Mouse (Mus musculus): ENCODE data around the gene Wdfy2.
"Not testable (repeated sequence)": the region's sequence is repeated elsewhere in the genome, so short reads cannot be mapped to it uniquely, and the experiment has no call there.

Gene Wdfy2

GRCm38 (mm10) chr14:62833036-62833435 is 4.4 kb upstream of the Wdfy2 start:
- no peaks in the 10 kb centered on the region for H3K27me3 ChIP-seq (ENCODE audit: control insufficient read depth, insufficient read depth, low read length, poor library complexity, severe bottlenecking)
- no peaks in the 10 kb centered on the region for H3K36me3 ChIP-seq (ENCODE audit: control insufficient read depth, insufficient read depth, low read length, poor library complexity, severe bottlenecking)
- DNase-seq (ENCODE audit: low read depth, low spot score): no peak

- no peak for DNase-seq (ENCODE audit: low read depth, low spot score)
- H3K36me3 ChIP-seq (ENCODE audit: control insufficient read depth, insufficient read depth, low read length, poor library complexity, severe bottlenecking): no peaks in the 10 kb centered on the region
- H3K27me3 ChIP-seq (ENCODE audit: control insufficient read depth, insufficient read depth, low read length, poor library complexity, severe bottlenecking): no peaks in the 10 kb centered on the region
Observed at GRCm38 (mm10) chr14:62833541-62833940, 3.9 kb upstream of the Wdfy2 start.

- H3K36me3 ChIP-seq (ENCODE audit: control insufficient read depth, insufficient read depth, low read length, poor library complexity, severe bottlenecking); H3K27me3 ChIP-seq (ENCODE audit: control insufficient read depth, insufficient read depth, low read length, poor library complexity, severe bottlenecking); DNase-seq (ENCODE audit: low read depth, low spot score): not testable (repeated sequence)
Observed at GRCm38 (mm10) chr14:62835737-62836136, 1.7 kb upstream of the Wdfy2 start.

- DNase-seq (ENCODE audit: low read depth, low spot score): peak; percentile 99
- H3K36me3 ChIP-seq (ENCODE audit: control insufficient read depth, insufficient read depth, low read length, poor library complexity, severe bottlenecking): no peaks in the 10 kb centered on the region
- H3K27me3 ChIP-seq (ENCODE audit: control insufficient read depth, insufficient read depth, low read length, poor library complexity, severe bottlenecking): no peaks in the 10 kb centered on the region
Observed at GRCm38 (mm10) chr14:62836926-62837640, 395 bp upstream of the Wdfy2 start.

GRCm38 (mm10) chr14:62838336-62838735 is 858 bp downstream of the Wdfy2 start:
- H3K36me3 ChIP-seq (ENCODE audit: control insufficient read depth, insufficient read depth, low read length, poor library complexity, severe bottlenecking): no peaks in the 10 kb centered on the region
- no peaks in the 10 kb centered on the region for H3K27me3 ChIP-seq (ENCODE audit: control insufficient read depth, insufficient read depth, low read length, poor library complexity, severe bottlenecking)
- no peak for DNase-seq (ENCODE audit: low read depth, low spot score)

- H3K27me3 ChIP-seq (ENCODE audit: control insufficient read depth, insufficient read depth, low read length, poor library complexity, severe bottlenecking): no peaks in the 10 kb centered on the region
- no peaks in the 10 kb centered on the region for H3K36me3 ChIP-seq (ENCODE audit: control insufficient read depth, insufficient read depth, low read length, poor library complexity, severe bottlenecking)
- DNase-seq (ENCODE audit: low read depth, low spot score): no peak
Observed at GRCm38 (mm10) chr14:62841726-62842125, 4.2 kb downstream of the Wdfy2 start.

- no peaks in the 10 kb centered on the region for H3K36me3 ChIP-seq (ENCODE audit: control insufficient read depth, insufficient read depth, low read length, poor library complexity, severe bottlenecking)
- DNase-seq (ENCODE audit: low read depth, low spot score): peak; percentile 43
- no peaks in the 10 kb centered on the region for H3K27me3 ChIP-seq (ENCODE audit: control insufficient read depth, insufficient read depth, low read length, poor library complexity, severe bottlenecking)
Observed at GRCm38 (mm10) chr14:62842495-62842894, 5.0 kb downstream of the Wdfy2 start.

- no peak for DNase-seq (ENCODE audit: low read depth, low spot score)
- Histone ChIP-seq H3K27me3 (ENCODE audit: control insufficient read depth, insufficient read depth, low read length, poor library complexity, severe bottlenecking) (no peaks in the 10 kb centered on the region), H3K36me3 (ENCODE audit: control insufficient read depth, insufficient read depth, low read length, poor library complexity, severe bottlenecking) (no peaks in the 10 kb centered on the region)
Observed at GRCm38 (mm10) chr14:62842976-62843375, 5.5 kb downstream of the Wdfy2 start.

- H3K27me3 ChIP-seq (ENCODE audit: control insufficient read depth, insufficient read depth, low read length, poor library complexity, severe bottlenecking): no peaks in the 10 kb centered on the region
- DNase-seq (ENCODE audit: low read depth, low spot score): no peak
- no peaks in the 10 kb centered on the region for H3K36me3 ChIP-seq (ENCODE audit: control insufficient read depth, insufficient read depth, low read length, poor library complexity, severe bottlenecking)
Observed at GRCm38 (mm10) chr14:62844226-62844625, 6.7 kb downstream of the Wdfy2 start.

GRCm38 (mm10) chr14:62845011-62845840 is 7.7 kb downstream of the Wdfy2 start:
- no peaks in the 10 kb centered on the region for H3K27me3 ChIP-seq (ENCODE audit: control insufficient read depth, insufficient read depth, low read length, poor library complexity, severe bottlenecking)
- no peaks in the 10 kb centered on the region for H3K36me3 ChIP-seq (ENCODE audit: control insufficient read depth, insufficient read depth, low read length, poor library complexity, severe bottlenecking)
- DNase-seq (ENCODE audit: low read depth, low spot score): no peak

- H3K36me3 ChIP-seq (ENCODE audit: control insufficient read depth, insufficient read depth, low read length, poor library complexity, severe bottlenecking): no peaks in the 10 kb centered on the region
- H3K27me3 ChIP-seq (ENCODE audit: control insufficient read depth, insufficient read depth, low read length, poor library complexity, severe bottlenecking): no peaks in the 10 kb centered on the region
- no peak for DNase-seq (ENCODE audit: low read depth, low spot score)
Observed at GRCm38 (mm10) chr14:62850980-62851379, 13.5 kb downstream of the Wdfy2 start.

- Histone ChIP-seq H3K27me3 (ENCODE audit: control insufficient read depth, insufficient read depth, low read length, poor library complexity, severe bottlenecking) (no peaks in the 10 kb centered on the region), H3K36me3 (ENCODE audit: control insufficient read depth, insufficient read depth, low read length, poor library complexity, severe bottlenecking) (no peaks in the 10 kb centered on the region)
- no peak for DNase-seq (ENCODE audit: low read depth, low spot score)
Observed at GRCm38 (mm10) chr14:62852840-62853239, 15.4 kb downstream of the Wdfy2 start.

- H3K36me3 ChIP-seq (ENCODE audit: control insufficient read depth, insufficient read depth, low read length, poor library complexity, severe bottlenecking): no peaks in the 10 kb centered on the region
- H3K27me3 ChIP-seq (ENCODE audit: control insufficient read depth, insufficient read depth, low read length, poor library complexity, severe bottlenecking): no peaks in the 10 kb centered on the region
- no peak for DNase-seq (ENCODE audit: low read depth, low spot score)
Observed at GRCm38 (mm10) chr14:62855077-62855835, 17.8 kb downstream of the Wdfy2 start.

- Histone ChIP-seq H3K36me3 (ENCODE audit: control insufficient read depth, insufficient read depth, low read length, poor library complexity, severe bottlenecking) (no peaks in the 10 kb centered on the region), H3K27me3 (ENCODE audit: control insufficient read depth, insufficient read depth, low read length, poor library complexity, severe bottlenecking) (no peaks in the 10 kb centered on the region)
- no peak for DNase-seq (ENCODE audit: low read depth, low spot score)
Observed at GRCm38 (mm10) chr14:62855863-62856262, 18.4 kb downstream of the Wdfy2 start.

GRCm38 (mm10) chr14:62856490-62856889 is 19.0 kb downstream of the Wdfy2 start:
- peak; percentile 33 for DNase-seq (ENCODE audit: low read depth, low spot score)
- H3K27me3 ChIP-seq (ENCODE audit: control insufficient read depth, insufficient read depth, low read length, poor library complexity, severe bottlenecking): no peaks in the 10 kb centered on the region
- H3K36me3 ChIP-seq (ENCODE audit: control insufficient read depth, insufficient read depth, low read length, poor library complexity, severe bottlenecking): no peaks in the 10 kb centered on the region

Measured in splenic B cell, adult 2 months (primary cell).